Mouse (Mus musculus): ENCODE data around the gene AI854703.

GRCm38 (mm10) chr6:48674291-48675058, 47.9 kb downstream of the AI854703 start:
- TF ChIP-seq CTCF (IDR thresholded peaks at IDR 0.05; ENCODE audit: insufficient read depth, low read length) (no peak), POLR2A (IDR thresholded peaks at IDR 0.05; ENCODE audit: borderline replicate concordance, extremely low read depth, low read depth, low read length) (no peak)
